ENCODE assay signal across 14 mouse cellular contexts in the genomic region with DNA sequence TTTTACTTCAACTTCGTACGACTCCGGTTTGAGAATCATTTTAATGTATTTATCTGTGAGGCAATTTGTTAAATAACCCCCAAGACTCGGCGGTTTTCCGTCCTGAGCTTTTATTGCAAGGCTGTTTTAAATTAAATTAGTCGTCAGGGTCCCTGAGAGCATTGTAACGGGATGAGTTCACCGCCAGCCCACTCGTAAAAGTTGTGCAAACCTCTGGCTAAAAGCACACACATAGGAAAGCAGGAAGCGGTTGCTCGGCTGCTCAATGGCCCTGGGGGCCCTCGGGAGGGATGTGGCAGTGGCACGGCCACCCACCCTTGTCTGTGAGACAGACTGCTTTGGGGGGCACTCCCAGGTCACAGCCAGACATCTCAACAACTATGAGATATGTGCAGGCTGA. TPM values are rescaled to one million over a fixed set of nuclear protein-coding genes. Genes with fewer than 3 reads are reported as not detected.
DNase-seq lines count a peak whose midpoint lies in the region; ATAC-seq and TF ChIP-seq lines count a peak whose summit lies in the region.
"Had no signal": no experiment of that assay in that cellular context is flagged by ENCODE, and none has a peak within 500 bp of the region (broad histone marks: within the 10 kb centered on the region; RNA-seq: fewer than 3 reads in every experiment).

No protein-coding gene starts in this region.

- H3K27me3 ChIP-seq in hindbrain, embryonic 13.5 days, result peaks cover 26% of the 10 kb centered on the region; the same call in 1 of the 2 replicates
- H3K27me3 ChIP-seq in hindbrain, embryonic 11.5 days (ENCODE audit: control insufficient read depth, insufficient read depth, low read length), result peaks cover 2% of the 10 kb centered on the region; the same call in 1 of the 2 replicates
- peaks cover 96% of the 10 kb centered on the region for H3K27me3 ChIP-seq in embryonic facial prominence, embryonic 10.5 days (replicated peaks; ENCODE audit: low read depth, poor library complexity, severe bottlenecking)
- 0 out of 2 replicates have a peak, but pooled peaks cover 3% of the 10 kb centered on the region for H3K27me3 ChIP-seq in forebrain, embryonic 14.5 days (replicated peaks; ENCODE audit: control insufficient read depth, insufficient read depth, low read length)
- H3K27me3 ChIP-seq in limb, embryonic 14.5 days (ENCODE audit: control insufficient read depth, insufficient read depth, low read length), result no peaks in the 10 kb centered on the region

- no peaks in the 10 kb centered on the region for H3K36me3 ChIP-seq in hindbrain, embryonic 13.5 days
- no peaks in the 10 kb centered on the region for H3K36me3 ChIP-seq in hindbrain, embryonic 11.5 days (ENCODE audit: control insufficient read depth, insufficient read depth, low read length)
- H3K36me3 ChIP-seq in embryonic facial prominence, embryonic 10.5 days (replicated peaks), result no peaks in the 10 kb centered on the region
- no peaks in the 10 kb centered on the region for H3K36me3 ChIP-seq in forebrain, embryonic 14.5 days (ENCODE audit: control insufficient read depth, insufficient read depth, low read length)
- no peaks in the 10 kb centered on the region for H3K36me3 ChIP-seq in limb, embryonic 14.5 days (ENCODE audit: control insufficient read depth, insufficient read depth, low read length)
- H3K36me3 ChIP-seq: liver, embryonic 13.5 days had no signal

- no peak for TF ChIP-seq POLR2A in limb, embryonic 14.5 days (IDR thresholded peaks at IDR 0.05; ENCODE audit: borderline replicate concordance, extremely low read depth, insufficient read depth, insufficient read length)

- no peak overlapping the region for H3K4me2 ChIP-seq in hindbrain, embryonic 13.5 days
- H3K4me2 ChIP-seq in hindbrain, embryonic 11.5 days (replicated peaks; ENCODE audit: low read depth, low read length), result no peak overlapping the region
- no peak overlapping the region for H3K4me2 ChIP-seq in forebrain, embryonic 14.5 days (ENCODE audit: low read length)
- H3K4me2 ChIP-seq in limb, embryonic 14.5 days (replicated peaks; ENCODE audit: low read depth, low read length, severe bottlenecking), result peak overlapping the region; percentile 27
- H3K4me2 ChIP-seq: liver, embryonic 13.5 days had no signal

- H3K4me1 ChIP-seq in hindbrain, embryonic 13.5 days (replicated peaks), result peaks cover 100% of the 10 kb centered on the region
- H3K4me1 ChIP-seq in hindbrain, embryonic 11.5 days (replicated peaks; ENCODE audit: control insufficient read depth, insufficient read depth, low read length), result peaks cover 35% of the 10 kb centered on the region
- H3K4me1 ChIP-seq in embryonic facial prominence, embryonic 10.5 days, result peaks cover 97% of the 10 kb centered on the region
- peaks cover 85% of the 10 kb centered on the region for H3K4me1 ChIP-seq in forebrain, embryonic 14.5 days (ENCODE audit: control insufficient read depth, insufficient read depth, low read length)
- peaks cover 77% of the 10 kb centered on the region for H3K4me1 ChIP-seq in limb, embryonic 14.5 days (ENCODE audit: control insufficient read depth, insufficient read depth, low read length)

- WGBS in hindbrain, embryonic 13.5 days, result 43% methylated on average over 14 of the region's 14 CpGs
- 64% methylated on average over 14 of the region's 14 CpGs for WGBS in hindbrain, embryonic 11.5 days
- WGBS in embryonic facial prominence, embryonic 10.5 days, result 50% methylated on average over 14 of the region's 14 CpGs
- 43% methylated on average over 14 of the region's 14 CpGs for WGBS in forebrain, embryonic 14.5 days
- WGBS in limb, embryonic 14.5 days, result 9% methylated on average over 14 of the region's 14 CpGs

- no peak for DNase-seq in hindbrain, embryonic 11.5 days (ENCODE audit: low spot score)
- no peak for DNase-seq in embryonic facial prominence, embryonic 10.5 days (ENCODE audit: low spot score)
- DNase-seq in forebrain, embryonic 14.5 days (ENCODE audit: low spot score), result no peak
- DNase-seq in limb, embryonic 14.5 days (ENCODE audit: low spot score), result peak; percentile 71
- no peak for DNase-seq in lung, postnatal 14 days
- DNase-seq in frontal cortex, postnatal 14 days (ENCODE audit: low spot score in 2 of 2), result no peak
- DNase-seq: heart, adult 2 months; heart, postnatal 14 days; kidney, adult 9 months; liver, embryonic 13.5 days had no signal

- H3K9me3 ChIP-seq in hindbrain, embryonic 13.5 days, result no peaks in the 10 kb centered on the region
- H3K9me3 ChIP-seq in hindbrain, embryonic 11.5 days (ENCODE audit: control insufficient read depth, low read length), result no peaks in the 10 kb centered on the region
- H3K9me3 ChIP-seq in embryonic facial prominence, embryonic 10.5 days, result no peaks in the 10 kb centered on the region
- H3K9me3 ChIP-seq in forebrain, embryonic 14.5 days (replicated peaks; ENCODE audit: control insufficient read depth, low read length), result no peaks in the 10 kb centered on the region
- no peaks in the 10 kb centered on the region for H3K9me3 ChIP-seq in limb, embryonic 14.5 days (ENCODE audit: control insufficient read depth, low read length)
- H3K9me3 ChIP-seq: liver, embryonic 13.5 days had no signal

- no peak for ATAC-seq in hindbrain, embryonic 13.5 days (ENCODE audit: low FRiP score)
- ATAC-seq in hindbrain, embryonic 11.5 days (ENCODE audit: low FRiP score), result no peak
- no peak for ATAC-seq in forebrain, embryonic 14.5 days
- ATAC-seq in limb, embryonic 14.5 days (ENCODE audit: low FRiP score, low read depth), result no peak
- ATAC-seq: lung, postnatal 0 days had no signal

- H3K27ac ChIP-seq in hindbrain, embryonic 13.5 days, result peak overlapping the region; percentile 40; the same call in 1 of the 2 replicates
- H3K27ac ChIP-seq in hindbrain, embryonic 11.5 days (ENCODE audit: low read depth, low read length), result no peak overlapping the region
- H3K27ac ChIP-seq in embryonic facial prominence, embryonic 10.5 days (replicated peaks), result 0 out of 2 replicates have a peak overlapping the region, but pooled peaks have one; percentile 41
- H3K27ac ChIP-seq in forebrain, embryonic 14.5 days (ENCODE audit: low read depth, low read length), result 0 out of 2 replicates have a peak overlapping the region, but pooled peaks have one; percentile 1
- 0 out of 2 replicates have a peak overlapping the region, but pooled peaks have one; percentile 9 for H3K27ac ChIP-seq in limb, embryonic 14.5 days (replicated peaks; ENCODE audit: low read depth, low read length)
- H3K27ac ChIP-seq: heart, adult 2 months; layer of hippocampus, adult 2 months; liver, embryonic 13.5 days had no signal

- peak overlapping the region; percentile 14; the same call in 1 of the 2 replicates for H3K9ac ChIP-seq in hindbrain, embryonic 13.5 days
- H3K9ac ChIP-seq in hindbrain, embryonic 11.5 days (ENCODE audit: low read depth, low read length), result no peak overlapping the region
- H3K9ac ChIP-seq in forebrain, embryonic 14.5 days (ENCODE audit: low read length), result 0 out of 2 replicates have a peak overlapping the region, but pooled peaks have one; percentile 1
- no peak overlapping the region for H3K9ac ChIP-seq in limb, embryonic 14.5 days (ENCODE audit: low read depth, low read length, severe bottlenecking)
- H3K9ac ChIP-seq: liver, embryonic 13.5 days had no signal

- H3K4me3 ChIP-seq in hindbrain, embryonic 13.5 days, result no peak overlapping the region
- H3K4me3 ChIP-seq in hindbrain, embryonic 11.5 days (ENCODE audit: low read depth, low read length), result no peak overlapping the region
- H3K4me3 ChIP-seq in embryonic facial prominence, embryonic 10.5 days, result no peak overlapping the region
- H3K4me3 ChIP-seq in forebrain, embryonic 14.5 days (ENCODE audit: low read depth, low read length), result no peak overlapping the region
- H3K4me3 ChIP-seq in limb, embryonic 14.5 days (replicated peaks; ENCODE audit: low read length), result no peak overlapping the region
- H3K4me3 ChIP-seq: heart, adult 2 months; layer of hippocampus, adult 2 months; liver, embryonic 13.5 days; myocyte had no signal

RNA-seq across cellular contexts. Expression of gene Flrt1, which starts 32.8 kb away (rescaled TPM):
- 7.1 and 8.1 TPM in 2 replicates for polyA plus RNA-seq in hindbrain, embryonic 13.5 days (2015; fragmentation: Nextera tagmentation; extraction: Ambion mirVana)
- 4.6 and 5.6 TPM in 2 replicates for polyA plus RNA-seq in hindbrain, embryonic 11.5 days (2014; fragmentation: Nextera tagmentation; extraction: Ambion mirVana)
- polyA plus RNA-seq in embryonic facial prominence, embryonic 10.5 days (2016; fragmentation: Nextera tagmentation; extraction: Ambion mirVana), result 2.5 and 2.9 TPM in 2 replicates
- 9.5 and 12.2 TPM in 2 replicates for polyA plus RNA-seq in forebrain, embryonic 14.5 days (2014; fragmentation: Nextera tagmentation; extraction: Ambion mirVana)
- 2.2 and 3.2 TPM in 2 replicates for polyA plus RNA-seq in limb, embryonic 14.5 days (2012; rRNA removed)
- polyA plus RNA-seq in limb, embryonic 14.5 days (2014; fragmentation: Nextera tagmentation; extraction: Ambion mirVana), result 8.5 and 9.6 TPM in 2 replicates

Comparison
In these comparisons a context has a peak if more than half of its experiments do, and no peak if none do; other contexts are left out.
1. H3K9ac ChIP-seq: peak in hindbrain, embryonic 13.5 days (single experiment) and forebrain, embryonic 14.5 days (single experiment); none in hindbrain, embryonic 11.5 days (single experiment) and limb, embryonic 14.5 days (single experiment).